Mouse (Mus musculus) embryonic facial prominence, embryonic 13.5 days (tissue): ENCODE data around the gene Map4k2. TPM values are rescaled to one million over a fixed set of nuclear protein-coding genes. Genes with fewer than 3 reads are reported as not detected.
A peak's percentile ranks its signal among the peaks of the same experiment; 100 is the strongest.

Experiments
- ATAC-seq: fragments of 200-750 bp; cut with Nextera tagmentation; 2 replicates; pipeline ENCODE4 v1.8.0; 2017; ENCODE audit warnings: low read depth; ENCODE audit not compliant: insufficient number of reproducible peaks, insufficient read depth, low FRiP score, low TSS enrichment
- H3K27ac ChIP-seq: fragments of 300-500 bp; sonication (generic); 2 replicates; pipeline ENCODE4 v1.5.1; 2015; ENCODE audit warnings: moderate library complexity, mild to moderate bottlenecking, inconsistent platforms
- H3K27me3 ChIP-seq: fragments of 300-500 bp; sonication (generic); 2 replicates; pipeline ENCODE4 v1.6.1; 2015; ENCODE audit warnings: mild to moderate bottlenecking, inconsistent platforms
- H3K36me3 ChIP-seq: fragments of 300-500 bp; sonication (generic); 2 replicates; pipeline ENCODE4 v1.6.1; 2015; ENCODE audit warnings: mild to moderate bottlenecking, inconsistent platforms
- H3K4me1 ChIP-seq: fragments of 300-500 bp; sonication (generic); 2 replicates; pipeline ENCODE4 v1.6.1; 2015; ENCODE audit warnings: inconsistent platforms
- H3K4me2 ChIP-seq: fragments of 300-500 bp; sonication (generic); 2 replicates; pipeline ENCODE4 v1.6.1; 2015; ENCODE audit warnings: moderate library complexity, mild to moderate bottlenecking, inconsistent platforms
- H3K4me3 ChIP-seq: fragments of 300-500 bp; sonication (generic); 2 replicates; pipeline ENCODE4 v1.5.1; 2015; ENCODE audit warnings: mild to moderate bottlenecking, inconsistent platforms
- H3K9ac ChIP-seq: fragments of 300-500 bp; sonication (generic); 2 replicates; pipeline ENCODE4 v1.6.1; 2015; ENCODE audit warnings: mild to moderate bottlenecking, inconsistent platforms
- H3K9me3 ChIP-seq: fragments of 300-500 bp; sonication (generic); 2 replicates; pipeline ENCODE4 v1.6.1; 2016; ENCODE audit warnings: inconsistent platforms
- WGBS: fragments of 180-500 bp; shearing (Covaris S2); methylation state at CpG from one replicate; pipeline ENCODE4 v1.1.7; 2015; ENCODE audit warnings: mixed read lengths; 5-methylcytosine and 5-hydroxymethylcytosine counted together
- polyA plus RNA-seq: library from polyadenylated mRNA; unstranded; fragments of >200 nt; fragmentation: Nextera tagmentation; extraction: Ambion mirVana; gene quantifications from 2 replicates; pipeline ENCODE4 v1.2.1, GENCODE M21; 2015

The Map4k2 gene
- polyA plus RNA-seq: 13.8 and 15.3 TPM in 2 replicates

GRCm38 (mm10) chr19:6340524-6341452, at the start of gene Map4k2:
TSS of gene Map4k2 (plus strand) at chr19:6341135.
- H3K27ac ChIP-seq: no peak within 1 kb of the TSS; the same call in 1 of the 2 replicates
- H3K36me3 ChIP-seq: peaks cover 70% of the 10 kb centered on the region
- peak within 1 kb of the TSS; percentile 67 for H3K4me3 ChIP-seq
- H3K27me3 ChIP-seq: no peaks in the 10 kb centered on the region
- ATAC-seq: peak; percentile 63; the same call in 1 of the 2 replicates
- 7% methylated on average over 65 of the region's 72 CpGs for WGBS
- H3K9me3 ChIP-seq: no peaks in the 10 kb centered on the region
- peaks cover 36% of the 10 kb centered on the region for H3K4me1 ChIP-seq
- H3K4me2 ChIP-seq: peak within 1 kb of the TSS; percentile 90
- H3K9ac ChIP-seq: peak within 1 kb of the TSS; percentile 77

- Histone ChIP-seq H3K36me3 (peaks cover 77% of the 10 kb centered on the region), H3K4me1 (0 out of 2 replicates have a peak, but pooled peaks cover 6% of the 10 kb centered on the region), H3K9me3 (no peaks in the 10 kb centered on the region), H3K9ac (no peak overlapping the region), H3K4me3 (no peak overlapping the region), H3K4me2 (no peak overlapping the region), H3K27me3 (no peaks in the 10 kb centered on the region), H3K27ac (no peak overlapping the region)
- no peak for ATAC-seq
- WGBS: 91% methylated on average over 5 of the region's 5 CpGs
Observed at GRCm38 (mm10) chr19:6292262-6292661, 48.7 kb upstream of the Map4k2 start.

GRCm38 (mm10) chr19:6294301-6294700, 46.6 kb upstream of the Map4k2 start:
- Histone ChIP-seq H3K4me3 (no peak overlapping the region), H3K27ac (no peak overlapping the region), H3K9me3 (no peaks in the 10 kb centered on the region), H3K4me1 (no peaks in the 10 kb centered on the region), H3K4me2 (no peak overlapping the region), H3K9ac (no peak overlapping the region), H3K27me3 (no peaks in the 10 kb centered on the region), H3K36me3 (peaks cover 87% of the 10 kb centered on the region)
- 92% methylated on average over 17 of the region's 17 CpGs for WGBS
- ATAC-seq: no peak

- H3K9ac ChIP-seq: 0 out of 2 replicates have a peak overlapping the region, but pooled peaks have one; percentile 49
- no peaks in the 10 kb centered on the region for H3K4me1 ChIP-seq
- ATAC-seq: no peak
- no peaks in the 10 kb centered on the region for H3K27me3 ChIP-seq
- no peaks in the 10 kb centered on the region for H3K9me3 ChIP-seq
- no peak overlapping the region for H3K4me2 ChIP-seq
- H3K36me3 ChIP-seq: peaks cover 87% of the 10 kb centered on the region
- no peak overlapping the region for H3K4me3 ChIP-seq
- H3K27ac ChIP-seq: no peak overlapping the region
- 87% methylated on average over 5 of the region's 5 CpGs for WGBS
Observed at GRCm38 (mm10) chr19:6296551-6297210, 44.3 kb upstream of the Map4k2 start.

- WGBS: 94% methylated on average over 9 of the region's 9 CpGs
Observed at GRCm38 (mm10) chr19:6297641-6298040, 43.3 kb upstream of the Map4k2 start.

GRCm38 (mm10) chr19:6299003-6299402, 41.9 kb upstream of the Map4k2 start:
- Histone ChIP-seq H3K9me3 (no peaks in the 10 kb centered on the region), H3K4me1 (peaks cover 9% of the 10 kb centered on the region), H3K27ac (no peak overlapping the region), H3K27me3 (no peaks in the 10 kb centered on the region), H3K4me3 (no peak overlapping the region), H3K4me2 (no peak overlapping the region), H3K36me3 (peaks cover 71% of the 10 kb centered on the region), H3K9ac (no peak overlapping the region)
- 67% methylated on average over 4 of the region's 4 CpGs for WGBS
- no peak for ATAC-seq

More at GRCm38 (mm10) chr19:6297641-6298040, 43.3 kb upstream of the Map4k2 start:
- Histone ChIP-seq H3K36me3 (peaks cover 79% of the 10 kb centered on the region), H3K27ac (no peak overlapping the region), H3K4me3 (no peak overlapping the region), H3K27me3 (no peaks in the 10 kb centered on the region), H3K4me2 (no peak overlapping the region), H3K4me1 (peaks cover 7% of the 10 kb centered on the region), H3K9me3 (no peaks in the 10 kb centered on the region), H3K9ac (no peak overlapping the region)
- ATAC-seq: no peak

- Histone ChIP-seq H3K4me2 (no peak overlapping the region), H3K36me3 (peaks cover 65% of the 10 kb centered on the region), H3K27me3 (no peaks in the 10 kb centered on the region), H3K9me3 (no peaks in the 10 kb centered on the region), H3K27ac (peak overlapping the region; percentile 24), H3K4me1 (peaks cover 9% of the 10 kb centered on the region), H3K9ac (no peak overlapping the region), H3K4me3 (no peak overlapping the region)
- 83% methylated on average over 7 of the region's 7 CpGs for WGBS
- no peak for ATAC-seq
Observed at GRCm38 (mm10) chr19:6299450-6300267, 41.3 kb upstream of the Map4k2 start.

GRCm38 (mm10) chr19:6300402-6300841, 40.5 kb upstream of the Map4k2 start:
- no peak overlapping the region for H3K9ac ChIP-seq
- no peak overlapping the region for H3K4me2 ChIP-seq
- H3K9me3 ChIP-seq: no peaks in the 10 kb centered on the region
- 57% methylated on average over 7 of the region's 7 CpGs for WGBS
- peaks cover 10% of the 10 kb centered on the region for H3K4me1 ChIP-seq
- H3K4me3 ChIP-seq: no peak overlapping the region
- H3K36me3 ChIP-seq: peaks cover 57% of the 10 kb centered on the region
- ATAC-seq: no peak
- no peaks in the 10 kb centered on the region for H3K27me3 ChIP-seq
- peak overlapping the region; percentile 24; the same call in 1 of the 2 replicates for H3K27ac ChIP-seq

- peak overlapping the region; percentile 51; the same call in 1 of the 2 replicates for H3K27ac ChIP-seq
- H3K27me3 ChIP-seq: no peaks in the 10 kb centered on the region
- no peak for ATAC-seq
- H3K9me3 ChIP-seq: no peaks in the 10 kb centered on the region
- H3K4me1 ChIP-seq: peaks cover 21% of the 10 kb centered on the region
- peaks cover 40% of the 10 kb centered on the region for H3K36me3 ChIP-seq
- no peak overlapping the region for H3K4me2 ChIP-seq
- WGBS: 94% methylated on average over 5 of the region's 5 CpGs
- H3K9ac ChIP-seq: 0 out of 2 replicates have a peak overlapping the region, but pooled peaks have one; percentile 8
- no peak overlapping the region for H3K4me3 ChIP-seq
Observed at GRCm38 (mm10) chr19:6302114-6302513, 38.8 kb upstream of the Map4k2 start.

GRCm38 (mm10) chr19:6302522-6302921, 38.4 kb upstream of the Map4k2 start:
- Histone ChIP-seq H3K4me1 (peaks cover 25% of the 10 kb centered on the region), H3K4me2 (no peak overlapping the region), H3K36me3 (peaks cover 36% of the 10 kb centered on the region), H3K27ac (peak overlapping the region; percentile 51; the same call in 1 of the 2 replicates), H3K9me3 (no peaks in the 10 kb centered on the region), H3K4me3 (no peak overlapping the region), H3K9ac (0 out of 2 replicates have a peak overlapping the region, but pooled peaks have one; percentile 8), H3K27me3 (no peaks in the 10 kb centered on the region)
- WGBS: 38% methylated on average over 4 of the region's 4 CpGs
- ATAC-seq: no peak

- no peak overlapping the region for H3K27ac ChIP-seq
- H3K4me1 ChIP-seq: peaks cover 30% of the 10 kb centered on the region
- ATAC-seq: no peak
- 87% methylated on average over 6 of the region's 6 CpGs for WGBS
- no peak overlapping the region for H3K9ac ChIP-seq
- no peaks in the 10 kb centered on the region for H3K27me3 ChIP-seq
- H3K36me3 ChIP-seq: peaks cover 23% of the 10 kb centered on the region
- no peak overlapping the region for H3K4me2 ChIP-seq
- H3K4me3 ChIP-seq: no peak overlapping the region
- H3K9me3 ChIP-seq: no peaks in the 10 kb centered on the region
Observed at GRCm38 (mm10) chr19:6303831-6304230, 37.1 kb upstream of the Map4k2 start.
